Mouse (Mus musculus): ENCODE data around the gene Lacc1. TPM values are rescaled to one million over a fixed set of nuclear protein-coding genes. Genes with fewer than 3 reads are reported as not detected.

Lacc1 gene
- total RNA-seq (2023): 1.1 TPM

DNA sequence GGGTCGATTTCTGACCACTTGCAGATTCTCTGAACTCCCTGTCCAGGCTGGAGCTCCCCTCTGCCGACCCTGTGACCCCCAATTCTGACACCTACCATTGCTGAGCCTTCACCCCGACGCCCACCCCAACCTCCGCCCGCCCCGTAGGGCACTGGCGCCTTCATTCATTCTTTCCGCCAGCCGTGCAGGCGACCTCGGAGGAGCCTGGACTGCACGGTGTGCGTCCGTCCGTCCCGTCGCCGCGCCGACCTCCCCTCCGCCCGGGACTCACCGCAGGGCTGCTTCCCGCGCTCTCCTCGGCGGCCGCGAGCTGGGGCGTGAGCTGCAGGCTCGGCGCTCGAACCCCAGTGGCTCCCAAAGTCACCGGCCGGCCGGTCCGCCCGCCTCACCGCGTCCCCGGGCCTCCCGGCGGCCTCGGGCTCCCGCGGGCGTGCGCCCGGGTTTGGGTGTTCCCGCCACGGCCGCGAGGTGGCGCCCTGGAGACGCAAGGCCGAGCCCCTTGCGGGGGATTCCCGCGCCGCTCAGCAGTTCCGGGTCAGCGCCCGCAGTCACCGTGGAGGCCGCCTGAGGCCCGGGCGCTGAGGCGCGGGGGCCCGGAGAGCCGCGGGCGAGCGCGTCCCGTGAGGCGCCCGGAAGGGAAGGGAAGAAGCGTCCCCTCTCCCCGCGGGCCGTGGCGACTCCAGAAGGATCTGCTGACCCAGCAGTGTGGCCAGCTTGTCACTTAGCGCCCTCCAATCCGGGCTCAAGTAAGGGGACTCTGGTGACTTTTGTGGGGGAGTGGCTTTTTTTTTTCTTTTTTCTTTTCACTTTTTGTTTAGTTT lies at the start of gene Lacc1, which contains the start of gene Ccdc122:
Gene Lacc1, minus strand, starts transcription at position 679 of the 821 bp plus-strand sequence.
Gene Ccdc122, plus strand, starts transcription at position 547 of the 821 bp plus-strand sequence.

Other genes starting within 250 kb of the Lacc1 start
- gene Ccdc122, start 132 bp downstream of the Lacc1 start, total RNA-seq (2023): 1.1 TPM
- gene Enox1, start 119.9 kb upstream of the Lacc1 start, total RNA-seq (2023): not detected

All from CD4-positive naive resting alpha-beta T cell, adult 76 days (primary cell).